Mouse (Mus musculus) lung, adult 2 months (tissue): ENCODE results near the gene Myo1b.

Source experiments
- CTCF ChIP-seq: fragments of 200-500 bp; IDR thresholded peaks from 2 replicates; pipeline ENCODE4 v1.5.1; 2011; ENCODE audit warnings: mild to moderate bottlenecking, low read length, control low read depth; ENCODE audit not compliant: insufficient read depth
- POLR2A ChIP-seq: fragments of 200-500 bp; IDR thresholded peaks from 2 replicates; pipeline ENCODE4 v1.6.1; 2011; ENCODE audit warnings: low read depth, mild to moderate bottlenecking, control low read depth, low read length, borderline replicate concordance; ENCODE audit errors: extremely low read depth

DNA sequence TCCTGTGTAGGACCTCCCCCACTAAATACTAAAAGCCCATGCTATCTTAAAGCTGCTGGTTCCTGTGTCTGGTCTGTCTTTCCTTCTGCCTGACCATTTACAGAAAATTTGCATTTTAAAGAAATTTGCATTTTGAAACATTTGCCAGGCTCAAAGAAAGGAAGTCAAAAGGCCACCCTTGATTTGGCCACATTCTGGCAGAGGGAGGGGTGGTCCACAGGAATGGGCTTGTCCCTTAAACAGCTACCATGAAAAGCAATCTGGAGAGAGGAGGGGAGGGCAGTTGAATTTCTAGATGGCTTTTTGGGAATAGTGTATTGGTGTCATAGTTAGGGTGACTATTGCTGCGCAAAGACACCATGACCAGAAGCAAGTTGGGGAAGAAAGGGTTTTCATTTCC lies 173.3 kb downstream of the Myo1b start:
- TF ChIP-seq CTCF (no peak), POLR2A (no peak)
